Mouse (Mus musculus) myocyte (in vitro differentiated cells): ENCODE measurements around the gene Mup9. TPM values are rescaled to one million over a fixed set of nuclear protein-coding genes. Genes with fewer than 3 reads are reported as not detected.
"Not testable (repeated sequence)": the region's sequence is repeated elsewhere in the genome, so short reads cannot be mapped to it uniquely, and the experiment has no call there.

Experiments used
- H3K27me3 ChIP-seq: one replicate; pipeline ENCODE4 v1.6.1; 2011; ENCODE audit not compliant: control insufficient read depth, insufficient read depth, insufficient read length
- H3K36me3 ChIP-seq: one replicate; pipeline ENCODE4 v1.6.1; 2011; ENCODE audit not compliant: control insufficient read depth, insufficient read depth
- H3K4me2 ChIP-seq: one replicate; pipeline ENCODE4 v1.6.1; 2011; ENCODE audit warnings: low read depth, control low read depth
- H3K4me3 ChIP-seq: one replicate; pipeline ENCODE4 v1.5.1; 2011; ENCODE audit warnings: mild to moderate bottlenecking, control low read depth, moderate library complexity
- H3K79me2 ChIP-seq: one replicate; pipeline ENCODE4 v1.6.1; 2011; ENCODE audit not compliant: control insufficient read depth, insufficient read depth
- H3ac ChIP-seq: one replicate; pipeline ENCODE4 v1.6.1; 2011; ENCODE audit not compliant: control insufficient read depth, insufficient read length
- polyA plus RNA-seq: library from polyadenylated mRNA; unstranded; fragments of >200 nt; fragmentation: generic; extraction: Trizol; gene quantifications from one replicate; pipeline ENCODE4 v1.2.1, GENCODE M21; 2012; ENCODE audit warnings: missing spikeins

The Mup9 gene
- not detected for polyA plus RNA-seq

DNA sequence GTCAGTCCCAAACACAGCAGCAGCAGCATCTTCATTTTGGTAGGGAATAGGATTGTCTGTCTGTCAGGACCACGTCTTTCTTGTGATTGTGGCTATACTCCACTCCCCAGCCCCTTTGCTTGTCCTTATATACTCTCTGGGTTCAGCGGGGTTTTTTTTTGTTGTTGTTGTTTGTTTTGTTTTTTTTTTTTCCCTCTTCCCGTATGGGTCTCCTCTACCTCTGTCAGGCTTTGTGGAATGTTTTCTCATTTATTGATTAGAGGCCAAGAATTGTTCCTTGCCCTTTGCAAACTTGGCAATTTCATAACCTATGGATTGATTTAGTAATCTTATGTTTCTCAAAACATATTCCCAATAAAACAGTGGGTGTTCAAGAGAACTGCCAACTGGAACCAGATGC is at the start of gene Mup9:
Gene Mup9 (minus strand): TSS at position 101 of the 400 bp plus-strand sequence.
- not testable (repeated sequence) for H3K4me2 ChIP-seq, H3K36me3 ChIP-seq, H3K27me3 ChIP-seq, H3K4me3 ChIP-seq, H3K79me2 ChIP-seq, H3ac ChIP-seq

Other genes starting within 250 kb of the Mup9 start
- gene Mup8, start 199.4 kb downstream of the Mup9 start, polyA plus RNA-seq, result not detected
- gene Mup1, start 80.0 kb upstream of the Mup9 start, polyA plus RNA-seq, result not detected
- gene Mup10, start 160.2 kb upstream of the Mup9 start, polyA plus RNA-seq, result not detected
- not detected for gene Mup11, start 240.5 kb upstream of the Mup9 start, polyA plus RNA-seq